Mouse (Mus musculus) small intestine, adult 2 months (tissue): ENCODE measurements around the gene Sim1.

Experiments used
- CTCF ChIP-seq: fragments of 200-500 bp; IDR thresholded peaks from 2 replicates; pipeline ENCODE4 v1.5.1; 2012; ENCODE audit warnings: low read depth, mild to moderate bottlenecking, control low read depth, inconsistent platforms, low read length, moderate library complexity, mixed read lengths; ENCODE audit not compliant: insufficient replicate concordance, insufficient read length; ENCODE audit errors: extremely low read depth
- POLR2A ChIP-seq: fragments of 200-500 bp; IDR thresholded peaks from 2 replicates; pipeline ENCODE4 v1.6.1; 2012; ENCODE audit warnings: low read depth, mild to moderate bottlenecking, control low read depth, inconsistent platforms, low read length, moderate library complexity

DNA sequence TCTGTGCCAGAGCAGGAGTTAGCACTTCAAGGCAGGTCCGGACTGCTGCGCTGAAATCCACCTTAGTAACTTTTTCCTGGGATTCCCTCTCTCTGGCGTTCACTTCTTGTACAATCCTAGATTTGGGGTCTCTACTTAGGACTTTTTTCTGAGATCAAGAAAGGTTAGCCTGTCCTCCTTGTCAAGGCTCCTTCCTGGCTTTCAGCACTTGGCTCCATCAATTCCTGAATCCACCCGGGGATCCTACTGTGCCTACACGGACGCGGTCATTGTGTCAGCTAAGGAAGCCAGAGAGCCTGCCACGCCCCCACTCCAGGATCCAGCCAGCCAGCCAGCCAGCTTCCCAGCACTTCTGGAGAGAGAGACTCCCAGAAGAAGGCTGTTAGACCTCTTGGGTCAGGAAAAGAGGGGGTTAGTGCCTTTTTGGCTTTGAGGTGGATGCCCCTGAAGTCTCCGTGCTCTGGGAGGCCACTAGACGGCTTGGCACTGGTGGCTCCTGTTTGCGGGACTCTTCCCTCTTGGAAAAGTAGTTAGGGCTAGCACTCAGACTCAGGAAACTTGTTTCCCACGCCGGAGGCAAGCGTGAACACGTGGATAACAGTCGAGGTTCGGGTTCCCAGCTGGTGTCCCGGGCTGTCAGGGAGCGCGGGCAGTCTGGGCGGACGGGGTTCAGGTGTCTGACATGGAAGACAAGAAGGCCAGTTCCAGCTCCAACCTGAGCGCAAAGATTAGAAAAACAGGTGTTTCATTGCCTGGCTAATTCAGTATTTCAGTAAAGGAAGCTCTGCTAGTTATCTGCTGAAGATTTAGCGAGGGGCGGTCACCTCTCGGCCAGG is 2.5 kb upstream of the Sim1 start:
- TF ChIP-seq CTCF (no peak), POLR2A (no peak)
